Mouse (Mus musculus): ENCODE data around the gene Dhcr7. TPM values are rescaled to one million over a fixed set of nuclear protein-coding genes. Genes with fewer than 3 reads are reported as not detected.

Gene Dhcr7
- polyA plus RNA-seq, 1 experiment from 2014 or later, result 23.9 TPM

GRCm38 (mm10) chr7:143805199-143805624, 17.7 kb upstream of the Dhcr7 start:
- Histone ChIP-seq H3K27me3 (ENCODE audit: control insufficient read depth, insufficient read depth, low read length) (no peaks in the 10 kb centered on the region), H3K9ac (ENCODE audit: low read length) (no peak overlapping the region), H3K9me3 (ENCODE audit: control insufficient read depth, low read length) (no peaks in the 10 kb centered on the region), H3K36me3 (ENCODE audit: control insufficient read depth, insufficient read depth, low read length) (peaks cover 8% of the 10 kb centered on the region), H3K27ac (replicated peaks) (peak overlapping the region; percentile 45; the same call in 1 of the 2 replicates), H3K4me2 (replicated peaks; ENCODE audit: low read depth) (no peak overlapping the region), H3K4me1 (replicated peaks; ENCODE audit: control insufficient read depth, insufficient read depth) (0 out of 2 replicates have a peak, but pooled peaks cover 2% of the 10 kb centered on the region), H3K4me3 (ENCODE audit: low read depth, low read length) (no peak overlapping the region)
- ATAC-seq (ENCODE audit: low FRiP score, low TSS enrichment) (peak; percentile 22; the same call in 1 of the 2 replicates), DNase-seq (ENCODE audit: low spot score) (no peak)
- 23% methylated on average over 5 of the region's 5 CpGs for WGBS
- TF ChIP-seq EP300 (optimal IDR thresholded peaks at IDR 0.05) (no peak), CTCF (IDR thresholded peaks at IDR 0.05; ENCODE audit: low read depth) (no peak)

- Histone ChIP-seq H3K27me3 (ENCODE audit: control insufficient read depth, insufficient read depth, low read length) (no peaks in the 10 kb centered on the region), H3K4me2 (replicated peaks; ENCODE audit: low read depth) (no peak overlapping the region), H3K36me3 (ENCODE audit: control insufficient read depth, insufficient read depth, low read length) (peaks cover 11% of the 10 kb centered on the region), H3K4me1 (replicated peaks; ENCODE audit: control insufficient read depth, insufficient read depth) (no peaks in the 10 kb centered on the region), H3K27ac (replicated peaks) (no peak overlapping the region), H3K9ac (ENCODE audit: low read length) (no peak overlapping the region), H3K4me3 (ENCODE audit: low read depth, low read length) (no peak overlapping the region), H3K9me3 (ENCODE audit: control insufficient read depth, low read length) (no peaks in the 10 kb centered on the region)
- 42% methylated on average over 1 of the region's 1 CpGs for WGBS
- peak; percentile 51 for DNase-seq (ENCODE audit: low spot score)
- ATAC-seq (ENCODE audit: low FRiP score, low TSS enrichment), result no peak
- TF ChIP-seq CTCF (IDR thresholded peaks at IDR 0.05; ENCODE audit: low read depth), result peak; percentile 72
- TF ChIP-seq EP300 (optimal IDR thresholded peaks at IDR 0.05), result no peak
Observed at GRCm38 (mm10) chr7:143808909-143809308, 14.0 kb upstream of the Dhcr7 start.

- Histone ChIP-seq H3K27me3 (ENCODE audit: control insufficient read depth, insufficient read depth, low read length) (no peaks in the 10 kb centered on the region), H3K4me1 (replicated peaks; ENCODE audit: control insufficient read depth, insufficient read depth) (peaks cover 6% of the 10 kb centered on the region; the same call in 1 of the 2 replicates), H3K27ac (replicated peaks) (no peak overlapping the region), H3K36me3 (ENCODE audit: control insufficient read depth, insufficient read depth, low read length) (no peaks in the 10 kb centered on the region), H3K9ac (ENCODE audit: low read length) (no peak overlapping the region), H3K4me3 (ENCODE audit: low read depth, low read length) (no peak overlapping the region), H3K4me2 (replicated peaks; ENCODE audit: low read depth) (no peak overlapping the region), H3K9me3 (ENCODE audit: control insufficient read depth, low read length) (no peaks in the 10 kb centered on the region)
- no peak for ATAC-seq (ENCODE audit: low FRiP score, low TSS enrichment)
- no peak for DNase-seq (ENCODE audit: low spot score)
- no peak for TF ChIP-seq EP300 (optimal IDR thresholded peaks at IDR 0.05)
- TF ChIP-seq CTCF (IDR thresholded peaks at IDR 0.05; ENCODE audit: low read depth), result no peak
- 68% methylated on average over 4 of the region's 4 CpGs for WGBS
Observed at GRCm38 (mm10) chr7:143819201-143819600, 3.7 kb upstream of the Dhcr7 start.

- TF ChIP-seq CTCF (IDR thresholded peaks at IDR 0.05; ENCODE audit: low read depth) (no peak), EP300 (optimal IDR thresholded peaks at IDR 0.05) (no peak)
- H3K4me3 ChIP-seq (ENCODE audit: low read depth, low read length), result no peak overlapping the region
- H3K9ac ChIP-seq (ENCODE audit: low read length), result no peak overlapping the region
- no peaks in the 10 kb centered on the region for H3K9me3 ChIP-seq (ENCODE audit: control insufficient read depth, low read length)
- DNase-seq (ENCODE audit: low spot score) (no peak), ATAC-seq (ENCODE audit: low FRiP score, low TSS enrichment) (no peak)
- no peak overlapping the region for H3K4me2 ChIP-seq (replicated peaks; ENCODE audit: low read depth)
- H3K27me3 ChIP-seq (ENCODE audit: control insufficient read depth, insufficient read depth, low read length), result no peaks in the 10 kb centered on the region
- H3K27ac ChIP-seq (replicated peaks), result no peak overlapping the region
- peaks cover 6% of the 10 kb centered on the region; the same call in 1 of the 2 replicates for H3K4me1 ChIP-seq (replicated peaks; ENCODE audit: control insufficient read depth, insufficient read depth)
- no peaks in the 10 kb centered on the region for H3K36me3 ChIP-seq (ENCODE audit: control insufficient read depth, insufficient read depth, low read length)
- 68% methylated on average over 2 of the region's 2 CpGs for WGBS
Observed at GRCm38 (mm10) chr7:143821241-143821640, 1.7 kb upstream of the Dhcr7 start.

- H3K4me1 ChIP-seq (replicated peaks; ENCODE audit: control insufficient read depth, insufficient read depth), result peaks cover 6% of the 10 kb centered on the region; the same call in 1 of the 2 replicates
- no peaks in the 10 kb centered on the region for H3K36me3 ChIP-seq (ENCODE audit: control insufficient read depth, insufficient read depth, low read length)
- no peak for TF ChIP-seq EP300 (optimal IDR thresholded peaks at IDR 0.05)
- 69% methylated on average over 4 of the region's 4 CpGs for whole genome bisulfite sequencing
- H3K27me3 ChIP-seq (ENCODE audit: control insufficient read depth, insufficient read depth, low read length), result no peaks in the 10 kb centered on the region
- H3K9ac ChIP-seq (ENCODE audit: low read length), result peak overlapping the region; percentile 36; the same call in 1 of the 2 replicates
- no peaks in the 10 kb centered on the region for H3K9me3 ChIP-seq (ENCODE audit: control insufficient read depth, low read length)
- H3K27ac ChIP-seq (replicated peaks), result peak overlapping the region; percentile 74
- DNase-seq (ENCODE audit: low spot score) (no peak), ATAC-seq (ENCODE audit: low FRiP score, low TSS enrichment) (no peak)
- peak overlapping the region; percentile 52 for H3K4me2 ChIP-seq (replicated peaks; ENCODE audit: low read depth)
- peak overlapping the region; percentile 60; the same call in 1 of the 2 replicates for H3K4me3 ChIP-seq (ENCODE audit: low read depth, low read length)
Observed at GRCm38 (mm10) chr7:143823266-143823605, 291 bp downstream of the Dhcr7 start.

- no peak for DNase-seq (ENCODE audit: low spot score)
- 85% methylated on average over 2 of the region's 2 CpGs for WGBS
- Histone ChIP-seq H3K4me2 (replicated peaks; ENCODE audit: low read depth) (no peak overlapping the region), H3K9me3 (ENCODE audit: control insufficient read depth, low read length) (no peaks in the 10 kb centered on the region), H3K27me3 (ENCODE audit: control insufficient read depth, insufficient read depth, low read length) (no peaks in the 10 kb centered on the region), H3K9ac (ENCODE audit: low read length) (no peak overlapping the region), H3K27ac (replicated peaks) (no peak overlapping the region), H3K36me3 (ENCODE audit: control insufficient read depth, insufficient read depth, low read length) (no peaks in the 10 kb centered on the region), H3K4me3 (ENCODE audit: low read depth, low read length) (no peak overlapping the region), H3K4me1 (replicated peaks; ENCODE audit: control insufficient read depth, insufficient read depth) (peaks cover 3% of the 10 kb centered on the region; the same call in 1 of the 2 replicates)
- TF ChIP-seq CTCF (IDR thresholded peaks at IDR 0.05; ENCODE audit: low read depth) (no peak), EP300 (optimal IDR thresholded peaks at IDR 0.05) (no peak)
- no peak for ATAC-seq (ENCODE audit: low FRiP score, low TSS enrichment)
Observed at GRCm38 (mm10) chr7:143826985-143827384, 4.0 kb downstream of the Dhcr7 start.

Data from stomach, postnatal 0 days (tissue).